Mouse (Mus musculus): Measurements from ENCODE around the gene Pigo. TPM values are rescaled to one million over a fixed set of nuclear protein-coding genes. Genes with fewer than 3 reads are reported as not detected.
"Not testable (repeated sequence)": the region's sequence is repeated elsewhere in the genome, so short reads cannot be mapped to it uniquely, and the experiment has no call there.

The Pigo gene
- polyA plus RNA-seq, 1 experiment from 2014 or later, result 22.1 TPM

DNA sequence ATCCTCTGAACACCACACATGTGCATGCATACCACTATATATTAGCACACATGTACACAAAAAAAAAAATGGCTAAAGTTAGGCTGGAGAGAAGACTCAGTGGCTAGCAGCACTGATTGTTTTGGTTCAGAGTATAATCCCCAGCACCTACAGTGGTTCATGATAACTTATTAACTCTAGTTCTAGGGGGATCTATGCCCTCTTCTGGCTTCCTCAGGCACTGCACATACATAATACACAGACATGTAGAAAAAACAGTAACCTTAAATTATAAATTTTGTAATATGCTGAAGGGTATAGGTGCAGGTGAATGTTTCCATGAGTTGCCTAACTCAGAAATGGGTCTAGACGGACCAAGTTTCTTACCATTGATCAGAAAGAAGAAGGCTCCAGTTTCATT, 37.3 kb downstream of the Pigo start:
- no peaks in the 10 kb centered on the region for H3K9me3 ChIP-seq
- peaks cover 97% of the 10 kb centered on the region for H3K36me3 ChIP-seq
- WGBS, result 70% methylated on average over 1 of the region's 1 CpGs
- H3K27ac ChIP-seq, result no peak overlapping the region
- no peak overlapping the region for H3K4me3 ChIP-seq
- no peaks in the 10 kb centered on the region for H3K4me1 ChIP-seq
- no peak overlapping the region for H3K9ac ChIP-seq
- no peak overlapping the region for H3K4me2 ChIP-seq
- H3K27me3 ChIP-seq, result no peaks in the 10 kb centered on the region
- no peak for ATAC-seq (ENCODE audit: borderline replicate concordance, extremely low read depth, low FRiP score, low TSS enrichment)

DNA sequence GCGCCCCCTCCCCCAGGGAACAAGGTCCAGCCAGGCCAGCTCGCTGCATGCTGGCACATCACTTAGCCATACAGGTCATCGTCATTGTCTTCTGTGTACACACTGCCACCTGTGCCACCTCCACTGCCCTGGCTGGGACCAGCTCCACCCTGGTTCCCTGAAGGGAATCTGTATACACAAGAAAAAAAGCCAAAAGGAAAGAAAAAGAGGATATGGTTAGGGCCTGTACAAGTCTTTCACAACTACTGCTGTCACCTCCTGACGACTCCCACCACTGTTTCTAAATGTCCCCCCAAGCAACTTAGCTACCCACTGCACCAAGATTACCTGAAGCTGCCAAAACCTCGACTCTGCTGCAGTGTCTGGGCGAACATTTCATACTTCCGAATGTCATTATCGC, 45.2 kb downstream of the Pigo start:
- H3K36me3 ChIP-seq, result peaks cover 72% of the 10 kb centered on the region
- H3K4me2 ChIP-seq; H3K4me3 ChIP-seq; ATAC-seq (ENCODE audit: borderline replicate concordance, extremely low read depth, low FRiP score, low TSS enrichment); H3K27ac ChIP-seq; H3K9ac ChIP-seq; H3K27me3 ChIP-seq; H3K4me1 ChIP-seq; H3K9me3 ChIP-seq: not testable (repeated sequence)
- WGBS, result 84% methylated on average over 8 of the region's 8 CpGs

DNA sequence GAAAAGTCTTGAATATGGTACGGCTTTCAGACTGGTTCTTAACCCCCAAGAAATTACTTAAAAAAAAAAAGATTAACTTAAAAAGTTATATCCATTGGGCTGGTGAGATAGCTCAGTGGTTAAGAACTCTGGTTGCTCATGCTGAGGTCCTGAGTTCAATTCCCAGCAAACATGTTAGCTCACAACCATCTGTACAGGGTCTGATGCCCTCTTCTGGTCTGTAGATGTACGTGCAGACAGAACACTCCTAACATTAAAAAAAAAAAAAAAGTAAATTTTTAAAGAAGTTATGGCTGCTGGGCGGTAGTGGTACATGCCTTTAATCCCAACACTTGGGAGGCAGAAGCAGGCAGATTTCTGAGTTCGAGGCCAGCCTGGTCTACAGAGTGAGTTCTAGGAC, 47.6 kb downstream of the Pigo start:
- no peak overlapping the region for H3K4me3 ChIP-seq
- H3K4me1 ChIP-seq, result no peaks in the 10 kb centered on the region
- H3K27ac ChIP-seq, result no peak overlapping the region
- ATAC-seq (ENCODE audit: borderline replicate concordance, extremely low read depth, low FRiP score, low TSS enrichment), result no peak
- peaks cover 47% of the 10 kb centered on the region for H3K36me3 ChIP-seq
- H3K27me3 ChIP-seq, result no peaks in the 10 kb centered on the region
- no peak overlapping the region for H3K9ac ChIP-seq
- no peaks in the 10 kb centered on the region for H3K9me3 ChIP-seq
- 88% methylated on average over 4 of the region's 4 CpGs for WGBS
- H3K4me2 ChIP-seq, result no peak overlapping the region

DNA sequence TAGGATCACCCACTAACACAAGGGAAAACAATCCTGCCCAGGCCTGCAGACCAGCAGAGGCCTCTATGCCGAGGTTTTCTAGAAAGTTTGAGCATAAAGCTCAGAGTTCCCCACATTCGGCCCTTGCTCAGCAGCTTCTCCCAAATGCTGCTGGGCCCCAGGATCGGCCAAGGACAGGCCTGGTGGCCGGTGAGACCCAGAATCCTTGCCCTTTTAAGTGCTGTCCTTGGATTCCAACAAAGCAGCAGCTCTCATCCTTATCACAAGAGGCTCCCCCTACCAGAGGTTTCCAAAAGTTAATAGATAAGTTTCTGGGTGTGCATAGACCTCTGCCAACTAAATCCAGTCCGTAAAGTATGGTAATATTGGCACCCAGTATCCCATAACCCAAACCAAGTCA, 51.8 kb downstream of the Pigo start:
- 67% methylated on average over 5 of the region's 5 CpGs for WGBS
- Histone ChIP-seq H3K4me2 (no peak overlapping the region), H3K36me3 (peaks cover 14% of the 10 kb centered on the region), H3K9me3 (no peaks in the 10 kb centered on the region), H3K9ac (no peak overlapping the region), H3K4me3 (no peak overlapping the region), H3K27me3 (no peaks in the 10 kb centered on the region), H3K27ac (no peak overlapping the region), H3K4me1 (no peaks in the 10 kb centered on the region)
- no peak for ATAC-seq (ENCODE audit: borderline replicate concordance, extremely low read depth, low FRiP score, low TSS enrichment)

DNA sequence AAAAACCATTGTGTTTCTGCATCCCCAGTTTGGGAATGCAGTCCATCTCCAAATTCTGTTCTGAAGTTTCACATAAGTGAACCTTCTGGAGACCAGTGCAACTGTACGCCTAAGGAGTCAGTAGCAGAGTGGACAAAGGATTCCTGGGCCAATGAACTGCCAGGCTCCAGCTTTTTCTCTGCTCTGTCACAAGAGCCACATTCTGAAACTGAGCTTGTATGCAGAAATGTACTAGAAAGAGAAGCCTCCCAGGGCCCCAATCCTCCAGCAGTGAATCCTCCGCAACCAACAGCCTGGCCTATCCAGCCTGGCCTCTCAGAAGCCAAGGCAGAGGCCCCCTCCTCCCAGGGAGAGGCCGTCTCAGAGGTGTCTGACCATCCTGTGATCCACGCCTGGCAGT, 52.7 kb downstream of the Pigo start:
- H3K4me2 ChIP-seq, result no peak overlapping the region

DNA sequence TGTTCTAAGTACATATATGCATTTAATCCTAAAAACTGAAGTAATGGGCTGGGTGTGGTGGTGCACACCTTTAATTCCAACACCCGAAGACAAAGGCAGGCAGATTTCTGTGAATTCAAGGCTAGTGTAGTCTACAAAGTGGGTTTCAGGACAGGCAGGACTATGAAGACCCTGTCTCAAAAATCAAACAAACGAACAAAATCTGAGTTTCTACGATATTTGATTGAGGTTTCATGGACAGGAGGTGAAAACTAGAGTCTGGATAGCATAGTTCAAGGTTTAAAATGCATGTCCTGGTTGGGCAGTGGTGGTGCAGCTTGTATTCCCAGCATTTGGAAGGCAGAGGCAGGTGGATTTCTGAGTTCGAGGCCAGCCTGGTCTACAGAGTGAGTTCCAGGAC, 56.3 kb downstream of the Pigo start, which contains the start of gene 1700022I11Rik:
1700022I11Rik (plus strand) TSS at position 301 of the 400 bp plus-strand sequence.
- H3K4me2 ChIP-seq, result no peak within 1 kb of the TSS
- WGBS, result 82% methylated on average over 4 of the region's 4 CpGs
- ATAC-seq (ENCODE audit: borderline replicate concordance, extremely low read depth, low FRiP score, low TSS enrichment), result no peak
- H3K27me3 ChIP-seq, result peaks cover 4% of the 10 kb centered on the region; the same call in 1 of the 2 replicates
- H3K27ac ChIP-seq, result no peak within 1 kb of the TSS
- no peaks in the 10 kb centered on the region for H3K36me3 ChIP-seq
- H3K4me1 ChIP-seq, result no peaks in the 10 kb centered on the region
- no peak within 1 kb of the TSS for H3K9ac ChIP-seq
- no peak within 1 kb of the TSS for H3K4me3 ChIP-seq
- H3K9me3 ChIP-seq, result no peaks in the 10 kb centered on the region

More for the DNA sequence above, 52.7 kb downstream of the Pigo start:
- no peak for ATAC-seq (ENCODE audit: borderline replicate concordance, extremely low read depth, low FRiP score, low TSS enrichment)
- Histone ChIP-seq H3K27ac (no peak overlapping the region), H3K4me3 (no peak overlapping the region), H3K9ac (no peak overlapping the region), H3K4me1 (no peaks in the 10 kb centered on the region), H3K27me3 (no peaks in the 10 kb centered on the region), H3K9me3 (no peaks in the 10 kb centered on the region), H3K36me3 (peaks cover 5% of the 10 kb centered on the region; the same call in 1 of the 2 replicates)
- 54% methylated on average over 4 of the region's 4 CpGs for WGBS

Other genes starting within 250 kb of the Pigo start
- gene Fam205a1, start 171.9 kb downstream of the Pigo start, polyA plus RNA-seq (2015; fragmentation: Nextera tagmentation; extraction: Ambion mirVana), result 0.08 TPM in 1 of 2 replicates, not detected in the other
- 0.06 TPM in 1 of 2 replicates, not detected in the other for gene Gm12394, start 169.0 kb downstream of the Pigo start, polyA plus RNA-seq (2015; fragmentation: Nextera tagmentation; extraction: Ambion mirVana)
- 0.30 TPM in 1 of 2 replicates, not detected in the other for gene Fam205c, start 151.6 kb downstream of the Pigo start, polyA plus RNA-seq (2015; fragmentation: Nextera tagmentation; extraction: Ambion mirVana)
- gene Phf24, start 109.2 kb downstream of the Pigo start, polyA plus RNA-seq (2015; fragmentation: Nextera tagmentation; extraction: Ambion mirVana), result 0.26 and 0.62 TPM in 2 replicates
- 7.6 and 8.9 TPM in 2 replicates for gene Dnajb5, start 76.0 kb downstream of the Pigo start, polyA plus RNA-seq (2015; fragmentation: Nextera tagmentation; extraction: Ambion mirVana)
- 0.39 and 0.56 TPM in 2 replicates for gene 1700022I11Rik, start 56.2 kb downstream of the Pigo start, polyA plus RNA-seq (2015; fragmentation: Nextera tagmentation; extraction: Ambion mirVana)
- 543 and 557 TPM in 2 replicates for gene Vcp, start 25.3 kb downstream of the Pigo start, polyA plus RNA-seq (2015; fragmentation: Nextera tagmentation; extraction: Ambion mirVana)
- 20.8 and 20.9 TPM in 2 replicates for gene Fancg, start 15.3 kb downstream of the Pigo start, polyA plus RNA-seq (2015; fragmentation: Nextera tagmentation; extraction: Ambion mirVana)
- 321 and 331 TPM in 2 replicates for gene Stoml2, start 5.9 kb upstream of the Pigo start, polyA plus RNA-seq (2015; fragmentation: Nextera tagmentation; extraction: Ambion mirVana)
- gene Fam214b, start 20.4 kb upstream of the Pigo start, polyA plus RNA-seq (2015; fragmentation: Nextera tagmentation; extraction: Ambion mirVana), result 10.6 and 11.2 TPM in 2 replicates
- 5.5 and 7.3 TPM in 2 replicates for gene Unc13b, start 33.1 kb upstream of the Pigo start, polyA plus RNA-seq (2015; fragmentation: Nextera tagmentation; extraction: Ambion mirVana)
- 0.24 and 0.29 TPM in 2 replicates for gene Atp8b5, start 241.3 kb upstream of the Pigo start, polyA plus RNA-seq (2015; fragmentation: Nextera tagmentation; extraction: Ambion mirVana)